Mouse (Mus musculus) MEL (cell line): ENCODE measurements at regions not wholly inside any gene's neighbourhood (a gene's known extent, or its start where the extent isn't known, plus 50 kb on each side); places are given as distances from the start of the nearest gene placed in this dataset.
"Not testable (repeated sequence)": the region's sequence is repeated elsewhere in the genome, so short reads cannot be mapped to it uniquely, and the experiment has no call there.

Experiments
- DNase-seq: peaks from one replicate; pipeline ENCODE4 v3.0.0; 2011; ENCODE audit warnings: low read depth, low spot score
- H3K27ac ChIP-seq: 2 replicates; pipeline ENCODE4 v1.5.1; 2012; ENCODE audit warnings: low read depth, mild to moderate bottlenecking, control low read depth, low read length, moderate library complexity; ENCODE audit not compliant: control insufficient read depth
- H3K27me3 ChIP-seq, 2 experiments: fragments of 150-350 bp in 1 of 2; sonication (generic) in 1 of 2; 2 replicates each; pipeline ENCODE4 v1.6.1; 2012; ENCODE audit warnings: low read length in 2 of 2, mild to moderate bottlenecking in 2 of 2, improper control_type of control experiment in 1 of 2, moderate library complexity in 1 of 2; ENCODE audit not compliant: insufficient read depth in 2 of 2, control insufficient read depth in 1 of 2
- H3K36me3 ChIP-seq, 2 experiments: 2 replicates each; pipeline ENCODE4 v1.6.1; 2012 to 2014; ENCODE audit warnings: low read length in 2 of 2, improper control_type of control experiment in 1 of 2, inconsistent platforms in 1 of 2, mild to moderate bottlenecking in 1 of 2; ENCODE audit not compliant: insufficient read depth in 2 of 2, control insufficient read depth in 1 of 2
- H3K4me1 ChIP-seq, 2 experiments: fragments of 150-350 bp in 1 of 2; sonication (generic) in 1 of 2; 2 replicates each; pipeline ENCODE4 v1.6.1; 2012; ENCODE audit warnings: low read length in 2 of 2, improper control_type of control experiment in 1 of 2, mild to moderate bottlenecking in 1 of 2; ENCODE audit not compliant: insufficient read depth in 2 of 2, control insufficient read depth in 1 of 2
- H3K4me3 ChIP-seq, 2 experiments: fragments of 150-350 bp in 1 of 2; sonication (generic) in 1 of 2; 2 replicates each; pipeline ENCODE4 v1.5.1; 2012; ENCODE audit warnings: low read depth in 2 of 2, low read length in 2 of 2, mild to moderate bottlenecking in 2 of 2, moderate library complexity in 2 of 2, control low read depth in 1 of 2, improper control_type of control experiment in 1 of 2; ENCODE audit not compliant: control insufficient read depth in 1 of 2, insufficient read depth in 1 of 2
- H3K79me2 ChIP-seq: 2 replicates; pipeline ENCODE4 v1.6.1; 2012; ENCODE audit warnings: mild to moderate bottlenecking, low read length, moderate library complexity; ENCODE audit not compliant: control insufficient read depth, poor library complexity, insufficient read depth
- H3K9ac ChIP-seq: 2 replicates; pipeline ENCODE4 v1.6.1; 2012; ENCODE audit warnings: low read depth, mild to moderate bottlenecking, control low read depth, low read length, moderate library complexity; ENCODE audit not compliant: control insufficient read depth, poor library complexity, severe bottlenecking
- H3K9me3 ChIP-seq: fragments of 150-350 bp; sonication (generic); replicated peaks from 2 replicates; pipeline ENCODE4 v1.6.1; 2012; ENCODE audit warnings: mild to moderate bottlenecking, low read length, improper control_type of control experiment, moderate library complexity; ENCODE audit not compliant: insufficient read depth
- CTCF ChIP-seq, 3 experiments: IDR thresholded peaks in 2 of 3; conservative IDR thresholded peaks in 1 of 3; 2 replicates each; pipeline ENCODE4 v1.5.1; 2011 to 2012; ENCODE audit warnings: low read length in 3 of 3, low read depth in 2 of 3, mild to moderate bottlenecking in 2 of 3, improper control_type of control experiment in 1 of 3, inconsistent platforms in 1 of 3, mixed read lengths in 1 of 3, moderate library complexity in 1 of 3; ENCODE audit not compliant: control insufficient read depth in 1 of 3, insufficient read depth in 1 of 3, poor library complexity in 1 of 3, severe bottlenecking in 1 of 3
- EP300 ChIP-seq, 2 experiments: IDR thresholded peaks; 2 replicates each; pipeline ENCODE4 v1.6.1; 2011; ENCODE audit warnings: improper control_type of control experiment in 2 of 2, low read length in 2 of 2, low read depth in 1 of 2, mild to moderate bottlenecking in 1 of 2
- ETS1 ChIP-seq: IDR thresholded peaks from 2 replicates; pipeline ENCODE4 v1.6.1; 2012; ENCODE audit warnings: low read depth, mild to moderate bottlenecking, inconsistent platforms, low read length, improper control_type of control experiment, moderate library complexity
- GATA1 ChIP-seq: IDR thresholded peaks from 2 replicates; pipeline ENCODE4 v1.6.1; 2011; ENCODE audit warnings: low read depth, low read length, improper control_type of control experiment
- MAFK ChIP-seq: IDR thresholded peaks from 2 replicates; pipeline ENCODE4 v1.6.1; 2011; ENCODE audit warnings: low read depth, mild to moderate bottlenecking, low read length, improper control_type of control experiment, borderline replicate concordance
- MAX ChIP-seq: IDR thresholded peaks from 2 replicates; pipeline ENCODE4 v1.6.1; 2011; ENCODE audit warnings: low read length, improper control_type of control experiment
- MEF2A ChIP-seq: IDR thresholded peaks from 2 replicates; pipeline ENCODE4 v1.6.1; 2014; ENCODE audit warnings: low read depth, mild to moderate bottlenecking, inconsistent platforms, low read length, improper control_type of control experiment; ENCODE audit not compliant: poor library complexity, insufficient replicate concordance, severe bottlenecking; ENCODE audit errors: extremely low read depth
- RAD21 ChIP-seq: IDR thresholded peaks from 2 replicates; pipeline ENCODE4 v1.6.1; 2011; ENCODE audit warnings: mild to moderate bottlenecking, low read depth, low read length, improper control_type of control experiment
- RCOR1 ChIP-seq: IDR thresholded peaks from 2 replicates; pipeline ENCODE4 v1.6.1; 2012; ENCODE audit warnings: low read depth, mild to moderate bottlenecking, inconsistent platforms, low read length, improper control_type of control experiment
- TBP ChIP-seq: IDR thresholded peaks from 2 replicates; pipeline ENCODE4 v1.8.0; 2011; ENCODE audit warnings: low read depth, low read length, improper control_type of control experiment
- TCF12 ChIP-seq: IDR thresholded peaks from 2 replicates; pipeline ENCODE4 v1.6.1; 2014; ENCODE audit warnings: low read depth, mild to moderate bottlenecking, inconsistent platforms, low read length, improper control_type of control experiment, moderate library complexity
- USF1 ChIP-seq: IDR thresholded peaks from 2 replicates; pipeline ENCODE4 v1.6.1; 2014; ENCODE audit warnings: low read depth, mild to moderate bottlenecking, inconsistent platforms, low read length, improper control_type of control experiment, moderate library complexity
- ZMIZ1 ChIP-seq: IDR thresholded peaks from 2 replicates; pipeline ENCODE4 v1.6.1; 2012; ENCODE audit warnings: low read depth, mild to moderate bottlenecking, inconsistent platforms, low read length, improper control_type of control experiment, moderate library complexity

DNA sequence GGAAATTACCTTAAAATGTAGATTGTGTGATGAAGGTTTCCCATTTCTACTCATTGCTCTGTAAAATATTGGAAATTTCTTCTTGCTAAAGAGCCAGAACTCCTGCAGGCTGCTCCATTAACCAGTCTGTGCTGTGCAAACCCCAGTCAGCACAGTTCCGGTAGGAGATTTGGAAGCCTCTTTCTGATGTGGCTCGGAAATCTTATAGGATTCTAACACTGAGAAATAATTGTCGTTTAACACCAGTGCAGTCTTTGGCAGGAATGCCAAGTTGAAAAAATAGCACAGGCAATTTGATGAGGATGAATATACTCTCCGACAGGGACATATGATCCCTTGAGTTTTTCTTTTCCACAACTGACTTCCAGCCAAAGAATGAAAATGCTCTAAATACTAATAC is 176.1 kb downstream of the Gm28710 start:
- Histone ChIP-seq H3K27me3 (no peaks in the 10 kb centered on the region; a peak in 1 of 4 replicates), H3K4me1 (no peaks in the 10 kb centered on the region), H3K9ac (no peak overlapping the region), H3K27ac (no peak overlapping the region), H3K36me3 (no peaks in the 10 kb centered on the region), H3K4me3 (no peak overlapping the region), H3K9me3 (no peaks in the 10 kb centered on the region), H3K79me2 (no peaks in the 10 kb centered on the region)
- DNase-seq, result no peak
- TF ChIP-seq MAFK (no peak), RAD21 (no peak), TBP (no peak), EP300 (IDR thresholded peaks at IDR 0.05; ENCODE audit: low read depth in 1 of 2, low read length in 2 of 2) (no peak), CTCF (IDR thresholded peaks at IDR 0.05 in 2 of 3, conservative IDR thresholded peaks at IDR 0.05 in 1 of 3; ENCODE audit: control insufficient read depth in 1 of 3, insufficient read depth in 1 of 3, low read depth in 2 of 3, low read length in 3 of 3, poor library complexity in 1 of 3, severe bottlenecking in 1 of 3) (no peak), GATA1 (no peak)

- H3K9me3 ChIP-seq, H3K27ac ChIP-seq, H3K79me2 ChIP-seq, H3K36me3 ChIP-seq, H3K4me1 ChIP-seq, DNase-seq, H3K4me3 ChIP-seq, H3K9ac ChIP-seq, H3K27me3 ChIP-seq: not testable (repeated sequence)
Measured at GRCm38 (mm10) chr5:16968817-16969216, 177.2 kb downstream of the Gm28710 start.

- no peaks in the 10 kb centered on the region for H3K4me1 ChIP-seq
- TF ChIP-seq EP300 (IDR thresholded peaks at IDR 0.05; ENCODE audit: low read depth in 1 of 2, low read length in 2 of 2) (peak; percentile 32 to 37; a peak in 2 of 4 replicates), TCF12 (0 out of 2 replicates have a peak, but pooled peaks have one; percentile 21), MAX (no peak), RCOR1 (peak; percentile 96), MEF2A (no peak), ZMIZ1 (no peak), GATA1 (no peak), USF1 (no peak), ETS1 (0 out of 2 replicates have a peak, but pooled peaks have one; percentile 12)
- H3K9ac ChIP-seq, result no peak overlapping the region
- no peaks in the 10 kb centered on the region; a peak in 1 of 4 replicates for H3K27me3 ChIP-seq
- H3K27ac ChIP-seq, result no peak overlapping the region
- H3K9me3 ChIP-seq, result no peaks in the 10 kb centered on the region
- no peaks in the 10 kb centered on the region for H3K36me3 ChIP-seq
- no peaks in the 10 kb centered on the region for H3K79me2 ChIP-seq
- H3K4me3 ChIP-seq, result no peak overlapping the region
- DNase-seq, result peak; percentile 32
Measured at GRCm38 (mm10) chr5:16973206-16973896, 181.7 kb downstream of the Gm28710 start.
